ENCODE assay signal across 8 mouse cellular contexts in the genomic region with DNA sequence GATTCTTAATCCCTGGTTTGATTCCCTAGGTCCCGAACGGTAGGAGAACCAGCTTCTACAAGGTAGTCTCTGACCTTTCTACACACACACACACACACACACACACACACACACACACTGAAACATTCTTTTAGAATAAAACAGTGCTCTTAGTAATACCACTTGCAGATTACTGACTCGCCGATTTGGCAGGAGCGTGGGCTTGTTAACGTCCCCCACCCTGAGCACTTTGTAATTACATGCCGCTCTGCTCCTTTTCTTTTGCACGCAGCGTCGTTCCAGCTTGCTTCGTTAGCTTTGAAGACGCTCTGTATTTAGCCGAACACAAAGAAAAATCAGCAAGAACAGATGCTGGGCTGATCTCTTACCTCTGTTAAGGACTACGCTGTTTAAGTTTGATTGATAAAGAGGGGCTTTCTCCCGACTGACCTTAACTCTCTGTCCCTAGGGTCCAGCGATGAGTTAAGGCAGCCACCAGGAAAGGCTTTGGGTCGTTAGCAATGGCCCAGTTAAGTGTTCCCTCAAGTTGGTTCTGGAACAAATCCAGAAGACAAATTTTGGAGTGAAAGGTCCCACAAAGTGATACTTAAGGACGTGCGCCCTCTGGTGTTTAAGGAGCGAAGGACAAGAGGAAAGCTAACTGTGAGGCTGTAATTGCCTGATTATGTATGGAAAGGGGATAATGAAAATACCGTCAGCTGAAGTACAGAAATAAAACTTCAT. TPM values are rescaled to one million over a fixed set of nuclear protein-coding genes. Genes with fewer than 3 reads are reported as not detected.
DNase-seq lines count a peak whose midpoint lies in the region; ATAC-seq and TF ChIP-seq lines count a peak whose summit lies in the region.

No protein-coding gene starts in this region.

- H3K36me3 ChIP-seq in heart, embryonic 14.5 days (ENCODE audit: control insufficient read depth, insufficient read depth, low read length): no peaks in the 10 kb centered on the region
- no peaks in the 10 kb centered on the region for H3K36me3 ChIP-seq in kidney, postnatal 0 days (ENCODE audit: insufficient read depth, low read length)
- no peaks in the 10 kb centered on the region for H3K36me3 ChIP-seq in liver, adult 2 months (ENCODE audit: control insufficient read depth, insufficient read depth, low read length)
- H3K36me3 ChIP-seq in stomach, embryonic 16.5 days (ENCODE audit: control insufficient read depth, insufficient read depth, low read length): no peaks in the 10 kb centered on the region

- H3K9me3 ChIP-seq in heart, embryonic 14.5 days (ENCODE audit: control insufficient read depth, low read length): no peaks in the 10 kb centered on the region
- H3K9me3 ChIP-seq in kidney, postnatal 0 days (replicated peaks; ENCODE audit: low read length): no peaks in the 10 kb centered on the region
- H3K9me3 ChIP-seq in stomach, embryonic 16.5 days (replicated peaks; ENCODE audit: control insufficient read depth, low read length): no peaks in the 10 kb centered on the region

- H3K4me2 ChIP-seq in heart, embryonic 14.5 days (ENCODE audit: low read length): peak overlapping the region; percentile 68
- H3K4me2 ChIP-seq in kidney, postnatal 0 days (ENCODE audit: low read length): peak overlapping the region; percentile 49
- H3K4me2 ChIP-seq in stomach, embryonic 16.5 days (ENCODE audit: low read depth, low read length): peak overlapping the region; percentile 47

- no peaks in the 10 kb centered on the region for H3K27me3 ChIP-seq in heart, embryonic 14.5 days (ENCODE audit: control insufficient read depth, insufficient read depth, low read length)
- no peaks in the 10 kb centered on the region for H3K27me3 ChIP-seq in kidney, postnatal 0 days (ENCODE audit: insufficient read depth, low read length)
- no peaks in the 10 kb centered on the region for H3K27me3 ChIP-seq in liver, adult 2 months (ENCODE audit: control insufficient read depth, insufficient read depth, low read length)
- H3K27me3 ChIP-seq in stomach, embryonic 16.5 days (ENCODE audit: control insufficient read depth, insufficient read depth, low read length): no peaks in the 10 kb centered on the region

- peak; percentile 49; the same call in 1 of the 2 replicates for TF ChIP-seq CTCF in bone marrow macrophage, adult 2 months (IDR thresholded peaks at IDR 0.05; ENCODE audit: low read depth, low read length)
- no peak for TF ChIP-seq CTCF in embryonic fibroblast, embryonic 13.5 days (IDR thresholded peaks at IDR 0.05; ENCODE audit: borderline replicate concordance, insufficient read depth, low read length)
- TF ChIP-seq CTCF in kidney, postnatal 0 days (IDR thresholded peaks at IDR 0.05; ENCODE audit: low read depth): peak; percentile 93
- TF ChIP-seq CTCF in liver, adult 2 months (IDR thresholded peaks at IDR 0.05; ENCODE audit: low read depth, low read length): peak; percentile 25; the same call in 1 of the 2 replicates

- H3K79me2 ChIP-seq in liver, adult 2 months (ENCODE audit: control insufficient read depth, insufficient read depth, low read length): no peaks in the 10 kb centered on the region

- 26% methylated on average over 21 of the region's 21 CpGs for WGBS in heart, embryonic 14.5 days
- 27% methylated on average over 21 of the region's 21 CpGs for WGBS in kidney, postnatal 0 days
- WGBS in liver, adult 2 months: 41% methylated on average over 21 of the region's 21 CpGs
- 30% methylated on average over 21 of the region's 21 CpGs for WGBS in stomach, embryonic 16.5 days

- H3K4me3 ChIP-seq in bone marrow macrophage, adult 2 months (ENCODE audit: insufficient read depth, low read length): no peak overlapping the region
- H3K4me3 ChIP-seq in embryonic fibroblast, embryonic 13.5 days (ENCODE audit: insufficient read depth, low read length): peak overlapping the region; percentile 12; the same call in 1 of the 2 replicates
- H3K4me3 ChIP-seq in heart, embryonic 14.5 days (ENCODE audit: control insufficient read depth in 1 of 2, insufficient read depth in 1 of 2, low read depth in 1 of 2, low read length in 2 of 2): peak overlapping the region; percentile 39 to 53
- peak overlapping the region; percentile 24 for H3K4me3 ChIP-seq in kidney, postnatal 0 days (replicated peaks; ENCODE audit: low read depth, low read length)
- H3K4me3 ChIP-seq in liver, adult 2 months (ENCODE audit: insufficient read depth, low read depth, low read length): no peak overlapping the region; the same call in 1 of the 2 replicates
- peak overlapping the region; percentile 38 for H3K4me3 ChIP-seq in stomach, embryonic 16.5 days (replicated peaks; ENCODE audit: low read length)

- H3K27ac ChIP-seq in bone marrow macrophage, adult 2 months (ENCODE audit: insufficient read depth, low read depth, low read length): no peak overlapping the region
- H3K27ac ChIP-seq in embryonic fibroblast, embryonic 13.5 days (ENCODE audit: insufficient read depth, low read length): peak overlapping the region; percentile 83
- peak overlapping the region; percentile 22 to 24; a peak in 2 of 4 replicates for H3K27ac ChIP-seq in heart, embryonic 14.5 days (replicated peaks in 1 of 2; ENCODE audit: control insufficient read depth in 1 of 2, insufficient read depth in 1 of 2, low read depth in 2 of 2, low read length in 2 of 2)
- no peak overlapping the region for H3K27ac ChIP-seq in kidney, postnatal 0 days
- H3K27ac ChIP-seq in liver, adult 2 months (replicated peaks; ENCODE audit: insufficient read depth, low read depth, low read length): no peak overlapping the region
- no peak overlapping the region for H3K27ac ChIP-seq in stomach, embryonic 16.5 days (ENCODE audit: low read length)

- ATAC-seq in heart, embryonic 14.5 days (ENCODE audit: insufficient number of reproducible peaks, insufficient read depth, low FRiP score, low read depth): no peak
- peak; percentile 46; the same call in 1 of the 2 replicates for ATAC-seq in kidney, postnatal 0 days (replicated peaks; ENCODE audit: low FRiP score, low read depth)
- no peak for ATAC-seq in stomach, embryonic 16.5 days (ENCODE audit: insufficient read depth, low FRiP score)

- no peak for TF ChIP-seq POLR2A in bone marrow macrophage, adult 2 months (IDR thresholded peaks at IDR 0.05; ENCODE audit: borderline replicate concordance, low read depth, low read length)
- TF ChIP-seq POLR2A in embryonic fibroblast, embryonic 13.5 days (IDR thresholded peaks at IDR 0.05; ENCODE audit: low read depth, low read length): no peak
- no peak for TF ChIP-seq POLR2A in liver, adult 2 months (IDR thresholded peaks at IDR 0.05; ENCODE audit: extremely low read depth, insufficient read depth, low read length)

- H3K4me1 ChIP-seq in bone marrow macrophage, adult 2 months (ENCODE audit: control insufficient read depth, insufficient read depth, low read length): no peaks in the 10 kb centered on the region
- no peaks in the 10 kb centered on the region for H3K4me1 ChIP-seq in embryonic fibroblast, embryonic 13.5 days (ENCODE audit: control insufficient read depth, insufficient read depth, low read length)
- no peaks in the 10 kb centered on the region; a peak in 1 of 4 replicates for H3K4me1 ChIP-seq in heart, embryonic 14.5 days (ENCODE audit: control insufficient read depth in 2 of 2, insufficient read depth in 2 of 2, low read length in 2 of 2)
- no peaks in the 10 kb centered on the region for H3K4me1 ChIP-seq in kidney, postnatal 0 days (replicated peaks; ENCODE audit: insufficient read depth, low read length)
- H3K4me1 ChIP-seq in liver, adult 2 months (ENCODE audit: control insufficient read depth, insufficient read depth, low read length): no peaks in the 10 kb centered on the region
- H3K4me1 ChIP-seq in stomach, embryonic 16.5 days (ENCODE audit: control insufficient read depth, insufficient read depth, low read length): no peaks in the 10 kb centered on the region

- peak; percentile 33 for DNase-seq in CD4-positive helper T cell, adult 2 months (ENCODE audit: low read depth, low spot score)
- DNase-seq in kidney, postnatal 0 days (ENCODE audit: low spot score): peak; percentile 90
- peak; percentile 58 for DNase-seq in liver, adult 2 months (ENCODE audit: extremely low read depth, low read depth, low spot score)
- peak; percentile 4 to 19 for DNase-seq in natural killer cell, adult 2 months (ENCODE audit: low spot score in 2 of 2)

- H3K9ac ChIP-seq in heart, embryonic 14.5 days (ENCODE audit: low read length): peak overlapping the region; percentile 69
- 0 out of 2 replicates have a peak overlapping the region, but pooled peaks have one; percentile 41 for H3K9ac ChIP-seq in kidney, postnatal 0 days (ENCODE audit: low read depth, low read length)
- no peak overlapping the region for H3K9ac ChIP-seq in liver, adult 2 months (ENCODE audit: low read depth, low read length)
- H3K9ac ChIP-seq in stomach, embryonic 16.5 days (ENCODE audit: low read length): peak overlapping the region; percentile 61

RNA-seq across cellular contexts. Expression of gene Commd2, which starts 26.1 kb away (rescaled TPM):
- 34.5 and 38.6 TPM in 2 replicates for polyA plus RNA-seq in bone marrow macrophage, adult 2 months (2012; ENCODE audit: insufficient read depth, insufficient read length, missing spikeins)
- 35.8 and 37.8 TPM in 2 replicates for polyA plus RNA-seq in embryonic fibroblast, embryonic 13.5 days (2011; ENCODE audit: insufficient read length, low read depth, missing spikeins)
- 51.8 and 58.4 TPM in 2 replicates for polyA plus RNA-seq in heart, embryonic 14.5 days (2014; fragmentation: Nextera tagmentation; extraction: Ambion mirVana)
- 92.6 and 94.3 TPM in 2 replicates for polyA plus RNA-seq in kidney, postnatal 0 days (2015; fragmentation: Nextera tagmentation; extraction: Ambion mirVana)
- total RNA-seq in liver, adult 2 months (2014; rRNA removed): 17.3 and 21.2 TPM in 2 replicates
- polyA plus RNA-seq in liver, adult 2 months (2012; rRNA removed): 13.4 and 13.9 TPM in 2 replicates
- polyA plus RNA-seq in stomach, embryonic 16.5 days (2015; fragmentation: Nextera tagmentation; extraction: Ambion mirVana): 62.2 and 74.5 TPM in 2 replicates

RNA-seq across cellular contexts. Expression of gene Wwtr1, which starts 49.7 kb away (rescaled TPM):
- polyA plus RNA-seq in bone marrow macrophage, adult 2 months (2012; ENCODE audit: insufficient read depth, insufficient read length, missing spikeins): 0.16 and 0.17 TPM in 2 replicates
- polyA plus RNA-seq in embryonic fibroblast, embryonic 13.5 days (2011; ENCODE audit: insufficient read length, low read depth, missing spikeins): 80.8 and 86.4 TPM in 2 replicates
- polyA plus RNA-seq in heart, embryonic 14.5 days (2014; fragmentation: Nextera tagmentation; extraction: Ambion mirVana): 17.4 and 20.1 TPM in 2 replicates
- polyA plus RNA-seq in kidney, postnatal 0 days (2015; fragmentation: Nextera tagmentation; extraction: Ambion mirVana): 28.9 TPM in 2 replicates
- total RNA-seq in liver, adult 2 months (2014; rRNA removed): 10.5 and 11.9 TPM in 2 replicates
- polyA plus RNA-seq in liver, adult 2 months (2012; rRNA removed): 4.9 and 5.4 TPM in 2 replicates
- polyA plus RNA-seq in stomach, embryonic 16.5 days (2015; fragmentation: Nextera tagmentation; extraction: Ambion mirVana): 15.5 and 16.2 TPM in 2 replicates

Comparison
In these comparisons a context has a peak if more than half of its experiments do, and no peak if none do; other contexts are left out.
1. DNase-seq: peak in every context shown above with its lines; median percentile 90 in kidney, postnatal 0 days; 58 in liver, adult 2 months; 33 in CD4-positive helper T cell, adult 2 months; 12 in natural killer cell, adult 2 months.
2. H3K27ac ChIP-seq: peak in embryonic fibroblast, embryonic 13.5 days (single experiment) and heart, embryonic 14.5 days (2 of 2); none in bone marrow macrophage, adult 2 months (single experiment), kidney, postnatal 0 days (single experiment), liver, adult 2 months (single experiment) and stomach, embryonic 16.5 days (single experiment).
3. H3K4me3 ChIP-seq: peak in embryonic fibroblast, embryonic 13.5 days (single experiment), heart, embryonic 14.5 days (2 of 2), kidney, postnatal 0 days (single experiment) and stomach, embryonic 16.5 days (single experiment); none in bone marrow macrophage, adult 2 months (single experiment) and liver, adult 2 months (single experiment).
4. Peak in every context shown above with its lines, with median percentiles within 50 percentile points of each other: H3K4me2 ChIP-seq.